26 mouse cellular contexts compared by ENCODE assay signal in the genomic region with DNA sequence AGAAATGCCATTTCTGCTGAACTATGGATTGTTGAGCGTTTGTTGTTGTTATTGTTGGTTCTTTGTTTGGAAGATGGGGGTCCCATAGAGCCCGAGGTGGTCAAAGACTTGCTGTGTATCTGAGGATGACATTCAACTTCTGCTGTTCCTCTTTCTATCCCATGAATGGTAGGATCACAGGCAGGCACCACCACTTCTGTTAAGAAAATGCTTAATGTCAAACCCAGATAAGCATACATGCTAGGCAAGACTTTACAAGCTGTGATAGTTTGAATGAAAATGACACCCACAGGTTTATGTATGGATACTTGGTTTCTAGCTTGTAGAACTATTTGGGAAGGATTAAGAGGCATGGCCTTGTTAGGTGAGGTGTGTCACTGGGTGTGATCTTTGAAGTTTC.
"Had no signal": no experiment of that assay in that cellular context is flagged by ENCODE, and none has a peak within 500 bp of the region (broad histone marks: within the 10 kb centered on the region; RNA-seq: fewer than 3 reads in every experiment).

No protein-coding gene starts in this region.

- H3K27ac ChIP-seq: embryonic facial prominence, embryonic 10.5 days; embryonic facial prominence, embryonic 12.5 days; embryonic facial prominence, embryonic 13.5 days; embryonic facial prominence, embryonic 15.5 days; forebrain, embryonic 10.5 days; forebrain, embryonic 12.5 days; forebrain, embryonic 13.5 days; forebrain, embryonic 15.5 days; gastrocnemius, adult 2 months; heart, adult 2 months had no signal

- H3K36me3 ChIP-seq: embryonic facial prominence, embryonic 10.5 days; embryonic facial prominence, embryonic 12.5 days; embryonic facial prominence, embryonic 13.5 days; embryonic facial prominence, embryonic 15.5 days; forebrain, embryonic 10.5 days; forebrain, embryonic 12.5 days; forebrain, embryonic 15.5 days had no signal

- H3K9ac ChIP-seq: embryonic facial prominence, embryonic 12.5 days; embryonic facial prominence, embryonic 13.5 days; embryonic facial prominence, embryonic 15.5 days; forebrain, embryonic 12.5 days; forebrain, embryonic 13.5 days; forebrain, embryonic 15.5 days; forebrain, postnatal 0 days had no signal

- H3K4me2 ChIP-seq: embryonic facial prominence, embryonic 12.5 days; embryonic facial prominence, embryonic 13.5 days; embryonic facial prominence, embryonic 15.5 days; forebrain, embryonic 12.5 days; forebrain, embryonic 13.5 days; forebrain, embryonic 15.5 days had no signal

- ATAC-seq: forebrain, embryonic 13.5 days; forebrain, embryonic 14.5 days; forebrain, embryonic 15.5 days; forebrain, embryonic 16.5 days; forebrain, postnatal 0 days had no signal

- H3K9me3 ChIP-seq: embryonic facial prominence, embryonic 10.5 days; embryonic facial prominence, embryonic 12.5 days; embryonic facial prominence, embryonic 13.5 days; embryonic facial prominence, embryonic 15.5 days; forebrain, embryonic 10.5 days; forebrain, embryonic 12.5 days; forebrain, embryonic 13.5 days; forebrain, embryonic 15.5 days had no signal

- H3K4me3 ChIP-seq: embryonic facial prominence, embryonic 10.5 days; embryonic facial prominence, embryonic 12.5 days; embryonic facial prominence, embryonic 13.5 days; embryonic facial prominence, embryonic 15.5 days; erythroblast, embryonic 14.5 days; forebrain, embryonic 10.5 days; forebrain, embryonic 12.5 days; forebrain, embryonic 13.5 days; forebrain, embryonic 15.5 days; gastrocnemius, adult 2 months; heart, adult 2 months had no signal

- DNase-seq: cerebellum, adult 9-10 months; cerebellum, adult 9-11 months; cerebellum, postnatal 10 days; cerebellum, postnatal 14 days; cerebellum, postnatal 25 days; cerebellum, postnatal 36 days; embryo, embryonic 11 days; forebrain, postnatal 0 days; gastrocnemius, adult 2 months; gastrocnemius, postnatal 10 days; gastrocnemius, postnatal 14 days; gastrocnemius, postnatal 25 days; gastrocnemius, postnatal 36 days; heart, adult 18-20 months; heart, adult 2 months had no signal

- H3K27me3 ChIP-seq: embryonic facial prominence, embryonic 12.5 days; embryonic facial prominence, embryonic 13.5 days; embryonic facial prominence, embryonic 15.5 days; forebrain, embryonic 12.5 days; forebrain, embryonic 13.5 days; forebrain, embryonic 15.5 days had no signal

- H3K4me1 ChIP-seq: embryonic facial prominence, embryonic 10.5 days; forebrain, embryonic 10.5 days; forebrain, embryonic 12.5 days; forebrain, embryonic 13.5 days; forebrain, embryonic 15.5 days had no signal
